Mouse (Mus musculus) lung, embryonic 16.5 days (tissue): ENCODE results near the gene Gm49395. TPM values are rescaled to one million over a fixed set of nuclear protein-coding genes. Genes with fewer than 3 reads are reported as not detected.

Source experiments
- ATAC-seq: fragments of 200-750 bp; cut with Nextera tagmentation; 2 replicates; pipeline ENCODE4 v1.8.0; 2017; ENCODE audit warnings: low read depth, mild to moderate bottlenecking, moderate library complexity
- H3K27ac ChIP-seq: fragments of 300-500 bp; sonication (generic); 2 replicates; pipeline ENCODE4 v1.5.1; 2014; ENCODE audit warnings: mild to moderate bottlenecking, control low read depth, low read length
- H3K27me3 ChIP-seq: fragments of 300-500 bp; sonication (generic); 2 replicates; pipeline ENCODE4 v1.6.1; 2014; ENCODE audit warnings: low read depth, low read length, mixed read lengths; ENCODE audit not compliant: control insufficient read depth, insufficient read depth
- H3K36me3 ChIP-seq: fragments of 300-500 bp; sonication (generic); 2 replicates; pipeline ENCODE4 v1.6.1; 2014; ENCODE audit warnings: low read length; ENCODE audit not compliant: control insufficient read depth, insufficient read depth
- H3K4me1 ChIP-seq: fragments of 300-500 bp; sonication (generic); replicated peaks from 2 replicates; pipeline ENCODE4 v1.6.1; 2014; ENCODE audit warnings: low read length, mixed read lengths; ENCODE audit not compliant: control insufficient read depth, insufficient read depth
- H3K4me2 ChIP-seq: fragments of 300-500 bp; sonication (generic); 2 replicates; pipeline ENCODE4 v1.6.1; 2014; ENCODE audit warnings: low read depth, low read length, control low read depth
- H3K4me3 ChIP-seq: fragments of 300-500 bp; sonication (generic); 2 replicates; pipeline ENCODE4 v1.5.1; 2014; ENCODE audit warnings: mild to moderate bottlenecking, low read length, control low read depth
- H3K9ac ChIP-seq: fragments of 300-500 bp; sonication (generic); 2 replicates; pipeline ENCODE4 v1.6.1; 2014; ENCODE audit warnings: low read length, control low read depth
- H3K9me3 ChIP-seq: fragments of 300-500 bp; sonication (generic); 2 replicates; pipeline ENCODE4 v1.6.1; 2016; ENCODE audit warnings: low read length; ENCODE audit not compliant: control insufficient read depth
- WGBS: fragments of 180-500 bp; shearing (Covaris S2); extraction: QIAGEN DNeasy Blood & Tissue Kit; methylation state at CpG from one replicate; pipeline ENCODE4 v1.1.7; 2014; 5-methylcytosine and 5-hydroxymethylcytosine counted together
- polyA plus RNA-seq: library from polyadenylated mRNA; unstranded; fragments of >200 nt; fragmentation: Nextera tagmentation; extraction: Ambion mirVana; gene quantifications from 2 replicates; pipeline ENCODE4 v1.2.1, GENCODE M21; 2015

Gene Gm49395
- polyA plus RNA-seq, 1 experiment from 2014 or later = 7.6 TPM

DNA sequence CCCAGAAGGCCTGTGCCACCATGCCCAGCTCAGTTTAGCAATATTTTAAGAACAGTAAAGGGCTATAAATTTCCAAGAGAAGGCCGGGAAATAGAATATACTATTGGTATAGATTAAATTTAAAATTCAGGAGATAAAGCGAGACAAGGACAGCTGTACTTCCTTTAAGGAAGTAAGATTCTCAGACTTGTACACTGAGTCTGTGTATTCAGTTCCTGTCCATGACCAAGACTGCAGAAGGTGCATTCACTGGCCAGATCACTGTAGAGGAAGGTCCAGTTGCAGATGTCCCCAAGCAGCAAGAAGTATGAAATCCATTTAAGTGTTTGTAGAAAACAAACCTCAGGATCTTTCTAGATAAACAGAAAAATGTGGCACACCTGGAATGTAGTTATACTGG, 28.3 kb upstream of the Gm49395 start:
- H3K9ac ChIP-seq = no peak overlapping the region
- H3K4me2 ChIP-seq = no peak overlapping the region
- no peak for ATAC-seq
- no peaks in the 10 kb centered on the region for H3K9me3 ChIP-seq
- H3K4me1 ChIP-seq = 0 out of 2 replicates have a peak, but pooled peaks cover 6% of the 10 kb centered on the region
- no peak overlapping the region for H3K27ac ChIP-seq
- whole genome bisulfite sequencing = 59% methylated on average over 2 of the region's 2 CpGs
- no peaks in the 10 kb centered on the region for H3K36me3 ChIP-seq
- no peak overlapping the region for H3K4me3 ChIP-seq
- no peaks in the 10 kb centered on the region for H3K27me3 ChIP-seq

- Histone ChIP-seq H3K4me2 (no peak overlapping the region), H3K9me3 (no peaks in the 10 kb centered on the region), H3K27me3 (no peaks in the 10 kb centered on the region), H3K4me1 (0 out of 2 replicates have a peak, but pooled peaks cover 6% of the 10 kb centered on the region), H3K27ac (no peak overlapping the region), H3K4me3 (no peak overlapping the region), H3K9ac (no peak overlapping the region), H3K36me3 (no peaks in the 10 kb centered on the region)
- ATAC-seq = no peak
- WGBS = 80% methylated on average over 1 of the region's 1 CpGs
Observed at GRCm38 (mm10) chr13:115127826-115128225, 26.1 kb upstream of the Gm49395 start.

DNA sequence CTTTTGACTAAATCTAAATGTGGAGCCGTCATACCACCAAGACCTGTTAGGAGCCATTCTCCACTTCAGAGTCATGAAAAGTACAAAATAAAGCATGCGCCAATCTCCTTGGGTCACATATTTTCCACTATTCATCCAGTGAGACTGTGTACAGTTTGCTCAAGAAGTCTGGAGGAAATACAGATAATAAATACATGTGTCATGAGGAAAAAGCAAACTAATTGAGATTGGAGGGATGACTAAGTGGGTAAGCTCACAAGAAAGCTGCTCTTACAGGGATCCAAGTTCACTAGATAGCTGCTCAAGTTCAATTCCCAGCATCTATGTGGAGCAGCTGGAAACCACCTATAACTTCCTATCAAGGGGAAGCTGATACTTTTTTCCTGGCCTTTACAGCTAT, 24.8 kb upstream of the Gm49395 start:
- Histone ChIP-seq H3K9ac (no peak overlapping the region), H3K4me3 (no peak overlapping the region), H3K27ac (no peak overlapping the region), H3K4me2 (no peak overlapping the region), H3K36me3 (no peaks in the 10 kb centered on the region), H3K9me3 (no peaks in the 10 kb centered on the region), H3K27me3 (no peaks in the 10 kb centered on the region), H3K4me1 (0 out of 2 replicates have a peak, but pooled peaks cover 6% of the 10 kb centered on the region)
- WGBS = 89% methylated on average over 2 of the region's 2 CpGs
- no peak for ATAC-seq

GRCm38 (mm10) chr13:115125130-115125529, 23.4 kb upstream of the Gm49395 start:
- no peaks in the 10 kb centered on the region for H3K36me3 ChIP-seq

DNA sequence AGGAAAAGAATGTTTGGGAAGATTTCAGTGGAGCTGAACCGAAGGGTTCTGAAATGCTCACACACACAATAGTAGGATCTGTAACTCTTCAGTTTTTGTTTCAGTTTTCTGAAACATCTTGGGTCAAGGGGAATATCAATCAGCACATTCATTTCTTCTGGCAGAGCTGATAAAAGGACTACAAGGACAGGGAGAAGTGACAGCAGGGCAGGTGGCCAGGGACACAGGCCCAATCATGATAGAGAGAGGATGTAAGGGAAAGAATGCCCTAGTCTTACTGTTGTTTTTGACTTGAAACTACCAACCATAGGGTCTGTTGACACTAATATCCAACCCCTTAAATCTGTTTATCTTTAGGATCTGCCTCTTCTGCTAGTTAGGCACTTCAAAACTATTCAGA, 22.8 kb upstream of the Gm49395 start:
- 82% methylated on average over 1 of the region's 1 CpGs for WGBS
- no peaks in the 10 kb centered on the region for H3K36me3 ChIP-seq
- H3K9me3 ChIP-seq = no peaks in the 10 kb centered on the region
- H3K27me3 ChIP-seq = no peaks in the 10 kb centered on the region
- H3K27ac ChIP-seq = no peak overlapping the region
- H3K4me3 ChIP-seq = no peak overlapping the region
- H3K4me1 ChIP-seq = no peaks in the 10 kb centered on the region
- ATAC-seq = 0 out of 2 replicates have a peak, but pooled peaks have one; percentile 26
- no peak overlapping the region for H3K9ac ChIP-seq
- H3K4me2 ChIP-seq = no peak overlapping the region

More at GRCm38 (mm10) chr13:115125130-115125529, 23.4 kb upstream of the Gm49395 start:
- 73% methylated on average over 4 of the region's 4 CpGs for WGBS
- Histone ChIP-seq H3K4me3 (no peak overlapping the region), H3K4me1 (no peaks in the 10 kb centered on the region), H3K9ac (no peak overlapping the region), H3K27ac (no peak overlapping the region), H3K9me3 (no peaks in the 10 kb centered on the region), H3K27me3 (no peaks in the 10 kb centered on the region), H3K4me2 (no peak overlapping the region)
- no peak for ATAC-seq

GRCm38 (mm10) chr13:115118756-115119155, 17.0 kb upstream of the Gm49395 start:
- Histone ChIP-seq H3K27ac (no peak overlapping the region), H3K9me3 (no peaks in the 10 kb centered on the region), H3K27me3 (no peaks in the 10 kb centered on the region), H3K4me2 (peak overlapping the region; percentile 1; the same call in 1 of the 2 replicates), H3K9ac (no peak overlapping the region), H3K4me1 (no peaks in the 10 kb centered on the region), H3K36me3 (no peaks in the 10 kb centered on the region), H3K4me3 (no peak overlapping the region)
- WGBS = 57% methylated on average over 5 of the region's 5 CpGs
- 0 out of 2 replicates have a peak, but pooled peaks have one; percentile 29 for ATAC-seq

DNA sequence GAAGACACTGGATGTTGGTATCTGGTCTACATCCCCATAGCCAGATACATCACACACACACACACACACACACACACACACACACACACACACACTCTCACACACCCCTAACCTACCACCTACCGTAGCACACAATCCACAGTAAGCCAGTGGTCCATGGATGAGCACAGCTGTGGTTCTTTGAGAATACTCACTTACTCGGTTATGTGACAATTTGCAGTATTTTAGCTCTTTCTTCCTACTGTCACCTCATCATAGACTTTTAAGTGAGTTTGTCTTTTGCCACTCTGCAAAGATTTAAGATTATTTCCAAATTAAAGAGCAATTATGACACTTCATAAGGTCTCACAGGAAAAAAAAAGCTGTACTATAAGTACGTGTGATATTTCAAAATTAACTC, 16.5 kb upstream of the Gm49395 start:
- Histone ChIP-seq H3K27me3 (no peaks in the 10 kb centered on the region), H3K27ac (no peak overlapping the region), H3K36me3 (no peaks in the 10 kb centered on the region), H3K9ac (no peak overlapping the region), H3K4me1 (no peaks in the 10 kb centered on the region), H3K9me3 (no peaks in the 10 kb centered on the region), H3K4me3 (no peak overlapping the region), H3K4me2 (no peak overlapping the region)
- peak; percentile 93 for ATAC-seq
- 50% methylated on average over 3 of the region's 3 CpGs for WGBS

DNA sequence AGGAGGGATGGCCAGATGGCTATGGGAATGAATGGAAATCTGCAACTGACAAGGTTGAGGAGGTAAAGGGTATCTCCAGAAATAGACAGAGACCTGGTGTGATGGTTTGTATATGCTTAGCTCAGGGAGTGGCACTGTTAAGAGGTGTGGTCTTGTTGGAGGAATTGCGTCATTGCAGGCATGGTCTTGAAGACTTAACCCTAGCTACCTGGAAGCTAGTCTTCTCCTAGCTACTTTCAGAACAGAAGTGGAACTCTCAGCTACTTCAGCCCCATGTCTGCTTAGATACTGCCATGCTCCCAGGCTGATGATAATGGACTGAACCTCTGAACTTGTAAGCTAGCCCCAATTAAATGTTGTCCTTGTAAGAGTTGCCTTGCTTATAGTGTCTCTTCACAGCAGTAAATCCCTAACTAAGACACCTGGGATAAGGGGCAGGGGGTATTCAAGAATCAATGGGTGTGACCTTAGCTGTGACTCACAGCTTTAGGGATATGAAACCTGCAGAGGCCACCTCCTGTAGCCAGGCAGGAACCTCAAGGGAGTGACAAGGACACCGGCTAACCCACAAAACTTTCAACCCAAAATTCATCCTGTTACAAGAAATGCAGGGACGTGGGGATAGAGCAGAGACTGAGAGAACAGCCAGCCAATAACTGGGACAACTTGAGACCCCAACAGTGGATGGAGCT, 15.4 kb upstream of the Gm49395 start:
- ATAC-seq = no peak
- H3K4me3 ChIP-seq = no peak overlapping the region
- H3K36me3 ChIP-seq = no peaks in the 10 kb centered on the region
- H3K9me3 ChIP-seq = no peaks in the 10 kb centered on the region
- 75% methylated on average over 3 of the region's 3 CpGs for WGBS
- no peak overlapping the region for H3K9ac ChIP-seq
- H3K4me1 ChIP-seq = no peaks in the 10 kb centered on the region
- no peak overlapping the region for H3K27ac ChIP-seq
- no peaks in the 10 kb centered on the region for H3K27me3 ChIP-seq
- H3K4me2 ChIP-seq = no peak overlapping the region

DNA sequence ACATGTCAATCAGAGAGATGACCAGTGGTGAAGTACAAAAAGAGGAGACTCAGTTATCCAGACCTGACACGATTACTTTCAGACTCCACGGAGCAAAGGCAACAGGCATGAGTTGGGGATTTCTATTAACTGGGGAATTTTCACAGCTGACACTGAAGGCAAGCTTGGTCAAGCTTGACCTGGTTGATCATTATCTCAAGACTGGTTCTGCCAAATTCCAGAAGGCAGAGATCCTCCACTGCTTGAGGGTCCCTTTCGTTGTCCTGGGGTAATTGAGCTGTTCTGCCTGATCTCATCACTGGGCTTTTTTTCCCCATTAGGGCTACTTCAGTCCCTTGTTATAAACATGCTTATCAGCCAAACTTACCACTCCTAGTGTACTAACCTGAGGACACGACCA, 7.9 kb upstream of the Gm49395 start:
- 76% methylated on average over 4 of the region's 4 CpGs for WGBS

More for the DNA sequence above, 7.9 kb upstream of the Gm49395 start:
- H3K36me3 ChIP-seq = no peaks in the 10 kb centered on the region
- H3K27me3 ChIP-seq = no peaks in the 10 kb centered on the region
- H3K27ac ChIP-seq = no peak overlapping the region
- H3K4me2 ChIP-seq = no peak overlapping the region
- no peak for ATAC-seq
- no peaks in the 10 kb centered on the region for H3K9me3 ChIP-seq
- H3K9ac ChIP-seq = no peak overlapping the region
- no peaks in the 10 kb centered on the region for H3K4me1 ChIP-seq
- no peak overlapping the region for H3K4me3 ChIP-seq
